Mouse (Mus musculus): ENCODE data around the gene Gucy1a1. TPM values are rescaled to one million over a fixed set of nuclear protein-coding genes. Genes with fewer than 3 reads are reported as not detected.

The Gucy1a1 gene
- total RNA-seq (2012; rRNA removed) (not detected in 2 replicates), polyA plus RNA-seq (2012; ENCODE audit: insufficient read depth in 1 of 2, insufficient read length in 2 of 2, low read depth in 1 of 2, low replicate concordance in 2 of 2, missing spikeins in 1 of 2) (not detected)

- H3K27me3 ChIP-seq (ENCODE audit: control insufficient read depth in 1 of 2, insufficient read depth in 2 of 2, low read length in 2 of 2), result no peaks in the 10 kb centered on the region
- no peaks in the 10 kb centered on the region for H3K4me1 ChIP-seq (ENCODE audit: control insufficient read depth in 1 of 2, insufficient read depth in 2 of 2, low read length in 2 of 2)
- no peak within 1 kb of the TSS for H3K4me3 ChIP-seq (ENCODE audit: control insufficient read depth in 1 of 2, insufficient read depth in 1 of 2, low read depth in 2 of 2, low read length in 2 of 2)
- no peaks in the 10 kb centered on the region for H3K9me3 ChIP-seq (replicated peaks; ENCODE audit: insufficient read depth, low read length)
- DNase-seq (ENCODE audit: low read depth, low spot score), result no peak
- no peaks in the 10 kb centered on the region for H3K79me2 ChIP-seq (ENCODE audit: control insufficient read depth, insufficient read depth, low read length, poor library complexity)
- H3K27ac ChIP-seq (ENCODE audit: control insufficient read depth, low read depth, low read length), result no peak within 1 kb of the TSS
- H3K36me3 ChIP-seq (ENCODE audit: control insufficient read depth in 1 of 2, insufficient read depth in 2 of 2, low read length in 2 of 2), result no peaks in the 10 kb centered on the region
- H3K9ac ChIP-seq (ENCODE audit: control insufficient read depth, low read depth, low read length, poor library complexity, severe bottlenecking), result no peak within 1 kb of the TSS
- no peak for TF ChIP-seq SMC3 (IDR thresholded peaks at IDR 0.05; ENCODE audit: low read depth, low read length)
- no peak for TF ChIP-seq MYB (IDR thresholded peaks at IDR 0.05; ENCODE audit: low read depth, low read length)
- no peak for TF ChIP-seq POLR2A (IDR thresholded peaks at IDR 0.05; ENCODE audit: control insufficient read depth in 1 of 2, insufficient read depth in 1 of 2, low read depth in 1 of 2, low read length in 2 of 2, poor library complexity in 1 of 2)
- TF ChIP-seq MYC (IDR thresholded peaks at IDR 0.05; ENCODE audit: low read depth, low read length), result no peak
- no peak for TF ChIP-seq HCFC1 (IDR thresholded peaks at IDR 0.05; ENCODE audit: low read depth, low read length)
Measured at GRCm38 (mm10) chr3:82145126-82145901, at the start of gene Gucy1a1. Gene Gucy1a1, minus strand, starts transcription at chr3:82145789.

- DNase-seq (ENCODE audit: low read depth, low spot score), result no peak
- H3K36me3 ChIP-seq (ENCODE audit: control insufficient read depth in 1 of 2, insufficient read depth in 2 of 2, low read length in 2 of 2), result no peaks in the 10 kb centered on the region
- H3K4me3 ChIP-seq (ENCODE audit: control insufficient read depth in 1 of 2, insufficient read depth in 1 of 2, low read depth in 2 of 2, low read length in 2 of 2), result no peak overlapping the region
- no peaks in the 10 kb centered on the region for H3K79me2 ChIP-seq (ENCODE audit: control insufficient read depth, insufficient read depth, low read length, poor library complexity)
- no peak overlapping the region for H3K27ac ChIP-seq (ENCODE audit: control insufficient read depth, low read depth, low read length)
- TF ChIP-seq SIN3A (IDR thresholded peaks at IDR 0.05; ENCODE audit: low read length), result no peak
- TF ChIP-seq TBP (IDR thresholded peaks at IDR 0.05; ENCODE audit: low read depth, low read length), result no peak
- no peaks in the 10 kb centered on the region for H3K4me1 ChIP-seq (ENCODE audit: control insufficient read depth in 1 of 2, insufficient read depth in 2 of 2, low read length in 2 of 2)
- H3K9me3 ChIP-seq (replicated peaks; ENCODE audit: insufficient read depth, low read length), result no peaks in the 10 kb centered on the region
- no peaks in the 10 kb centered on the region for H3K27me3 ChIP-seq (ENCODE audit: control insufficient read depth in 1 of 2, insufficient read depth in 2 of 2, low read length in 2 of 2)
- H3K9ac ChIP-seq (ENCODE audit: control insufficient read depth, low read depth, low read length, poor library complexity, severe bottlenecking), result no peak overlapping the region
Measured at GRCm38 (mm10) chr3:82191559-82192245, 46.1 kb upstream of the Gucy1a1 start.

DNA sequence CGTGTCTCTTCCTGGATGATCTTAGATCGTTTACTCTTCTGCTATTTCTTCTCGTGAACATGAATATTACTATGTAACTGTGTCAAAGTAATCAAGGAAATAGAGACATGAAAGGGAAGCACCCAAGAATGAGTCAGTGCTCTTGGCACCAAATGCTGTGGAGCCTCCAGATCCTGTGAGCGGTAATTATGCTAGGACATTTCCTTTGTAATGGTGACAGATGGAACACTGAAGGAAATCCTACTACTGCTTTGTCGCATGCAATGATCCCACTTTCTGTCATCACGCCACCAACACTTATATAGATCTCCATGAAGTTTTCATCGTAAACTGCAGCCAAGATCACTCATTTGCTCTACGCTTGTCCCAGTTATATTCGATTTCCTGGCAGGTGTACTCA, 40.0 kb upstream of the Gucy1a1 start:
- Histone ChIP-seq H3K27me3 (ENCODE audit: control insufficient read depth in 1 of 2, insufficient read depth in 2 of 2, low read length in 2 of 2) (no peaks in the 10 kb centered on the region), H3K36me3 (ENCODE audit: control insufficient read depth in 1 of 2, insufficient read depth in 2 of 2, low read length in 2 of 2) (no peaks in the 10 kb centered on the region), H3K4me1 (ENCODE audit: control insufficient read depth in 1 of 2, insufficient read depth in 2 of 2, low read length in 2 of 2) (no peaks in the 10 kb centered on the region), H3K27ac (ENCODE audit: control insufficient read depth, low read depth, low read length) (no peak overlapping the region), H3K4me3 (ENCODE audit: control insufficient read depth in 1 of 2, insufficient read depth in 1 of 2, low read depth in 2 of 2, low read length in 2 of 2) (no peak overlapping the region), H3K9ac (ENCODE audit: control insufficient read depth, low read depth, low read length, poor library complexity, severe bottlenecking) (no peak overlapping the region), H3K9me3 (replicated peaks; ENCODE audit: insufficient read depth, low read length) (no peaks in the 10 kb centered on the region), H3K79me2 (ENCODE audit: control insufficient read depth, insufficient read depth, low read length, poor library complexity) (no peaks in the 10 kb centered on the region)
- no peak for TF ChIP-seq SMC3 (IDR thresholded peaks at IDR 0.05; ENCODE audit: low read depth, low read length)
- TF ChIP-seq TCF12 (IDR thresholded peaks at IDR 0.05; ENCODE audit: low read depth, low read length), result no peak
- TF ChIP-seq MXI1 (IDR thresholded peaks at IDR 0.05; ENCODE audit: low read depth, low read length), result no peak
- no peak for TF ChIP-seq UBTF (IDR thresholded peaks at IDR 0.05; ENCODE audit: borderline replicate concordance, insufficient read depth, low read depth, low read length)
- TF ChIP-seq CHD1 (IDR thresholded peaks at IDR 0.05; ENCODE audit: low read depth, low read length), result no peak
- no peak for TF ChIP-seq TAL1 (IDR thresholded peaks at IDR 0.05; ENCODE audit: low read length)
- TF ChIP-seq NELFE (IDR thresholded peaks at IDR 0.05; ENCODE audit: low read depth, low read length), result no peak
- no peak for TF ChIP-seq BHLHE40 (IDR thresholded peaks at IDR 0.05; ENCODE audit: borderline replicate concordance, low read depth, low read length)
- TF ChIP-seq RCOR1 (IDR thresholded peaks at IDR 0.05; ENCODE audit: low read depth, low read length), result no peak
- TF ChIP-seq ZKSCAN1 (IDR thresholded peaks at IDR 0.05; ENCODE audit: low read depth, low read length), result no peak
- DNase-seq (ENCODE audit: low read depth, low spot score), result no peak
